Comparison of ENCODE assay signal across 10 mouse cellular contexts in the genomic region with DNA sequence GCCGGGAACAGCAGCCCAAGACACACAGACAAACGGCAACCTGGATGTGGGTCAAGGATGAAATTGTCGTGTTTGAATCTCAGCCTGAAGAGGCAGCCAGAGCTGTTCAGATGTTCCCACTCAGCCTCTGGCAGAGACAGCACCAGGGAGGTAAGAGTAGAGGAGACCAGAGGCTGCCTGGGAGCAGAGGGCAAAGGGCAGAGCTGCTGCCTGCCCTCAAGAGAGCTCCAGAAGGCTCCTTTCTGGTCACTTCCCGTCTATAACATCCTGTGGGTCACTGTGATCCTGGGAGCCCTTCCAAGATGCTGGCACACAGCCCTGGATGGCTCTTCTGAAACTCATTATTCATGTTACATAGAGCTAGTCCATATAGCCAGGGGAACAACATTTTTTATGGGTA.
A peak's percentile ranks its signal among the peaks of the same experiment; 100 is the strongest.
DNase-seq lines count a peak whose midpoint lies in the region; ATAC-seq and TF ChIP-seq lines count a peak whose summit lies in the region.
"Had no signal": no experiment of that assay in that cellular context is flagged by ENCODE, and none has a peak within 500 bp of the region (broad histone marks: within the 10 kb centered on the region; RNA-seq: fewer than 3 reads in every experiment).

No protein-coding gene starts in this region.

- no peak overlapping the region for H3K9ac ChIP-seq in midbrain, postnatal 0 days (replicated peaks; ENCODE audit: low read length, poor library complexity, severe bottlenecking)
- H3K9ac ChIP-seq in midbrain, embryonic 13.5 days (replicated peaks) = no peak overlapping the region
- H3K9ac ChIP-seq in kidney, embryonic 14.5 days (ENCODE audit: low read depth, low read length) = no peak overlapping the region
- H3K9ac ChIP-seq: neural tube, embryonic 13.5 days had no signal

- H3K27me3 ChIP-seq in midbrain, postnatal 0 days (ENCODE audit: insufficient read depth, low read length) = no peaks in the 10 kb centered on the region
- H3K27me3 ChIP-seq in midbrain, embryonic 13.5 days = no peaks in the 10 kb centered on the region
- H3K27me3 ChIP-seq in kidney, embryonic 14.5 days (ENCODE audit: control insufficient read depth, insufficient read depth, low read length) = no peaks in the 10 kb centered on the region
- H3K27me3 ChIP-seq: neural tube, embryonic 13.5 days had no signal

- 45% methylated on average over 4 of the region's 4 CpGs for WGBS in midbrain, postnatal 0 days
- 52% methylated on average over 4 of the region's 4 CpGs for WGBS in midbrain, embryonic 13.5 days
- WGBS in kidney, embryonic 14.5 days = 34% methylated on average over 4 of the region's 4 CpGs

- ATAC-seq in midbrain, postnatal 0 days (ENCODE audit: low FRiP score) = no peak
- no peak for ATAC-seq in midbrain, embryonic 13.5 days
- ATAC-seq in kidney, embryonic 14.5 days (ENCODE audit: low FRiP score, low TSS enrichment) = no peak

- H3K36me3 ChIP-seq in midbrain, postnatal 0 days (ENCODE audit: insufficient read depth, low read length) = no peaks in the 10 kb centered on the region
- no peaks in the 10 kb centered on the region for H3K36me3 ChIP-seq in midbrain, embryonic 13.5 days
- no peaks in the 10 kb centered on the region for H3K36me3 ChIP-seq in kidney, embryonic 14.5 days (ENCODE audit: control insufficient read depth, insufficient read depth, low read length)
- H3K36me3 ChIP-seq: neural tube, embryonic 13.5 days had no signal

- 0 out of 2 replicates have a peak, but pooled peaks cover 4% of the 10 kb centered on the region for H3K9me3 ChIP-seq in midbrain, postnatal 0 days (ENCODE audit: low read length)
- H3K9me3 ChIP-seq in midbrain, embryonic 13.5 days = no peaks in the 10 kb centered on the region; the same call in 1 of the 2 replicates
- no peaks in the 10 kb centered on the region; the same call in 1 of the 2 replicates for H3K9me3 ChIP-seq in kidney, embryonic 14.5 days (ENCODE audit: control insufficient read depth, low read length)
- H3K9me3 ChIP-seq: neural tube, embryonic 13.5 days had no signal

- no peaks in the 10 kb centered on the region for H3K4me1 ChIP-seq in midbrain, postnatal 0 days (ENCODE audit: insufficient read depth, low read length)
- H3K4me1 ChIP-seq in midbrain, embryonic 13.5 days (replicated peaks) = 0 out of 2 replicates have a peak, but pooled peaks cover 3% of the 10 kb centered on the region
- H3K4me1 ChIP-seq in kidney, embryonic 14.5 days (ENCODE audit: control insufficient read depth, insufficient read depth, low read length) = no peaks in the 10 kb centered on the region

- intact Hi-C loops in left cerebral cortex, adult 2 months (cut with DNase I) = no loop called here

- no peak overlapping the region; the same call in 1 of the 2 replicates for H3K27ac ChIP-seq in midbrain, postnatal 0 days (ENCODE audit: low read depth, low read length)
- no peak overlapping the region for H3K27ac ChIP-seq in midbrain, embryonic 13.5 days
- H3K27ac ChIP-seq in kidney, embryonic 14.5 days (ENCODE audit: low read depth, low read length) = 0 out of 2 replicates have a peak overlapping the region, but pooled peaks have one; percentile 2
- no peak overlapping the region for H3K27ac ChIP-seq in left cerebral cortex, adult 2 months
- H3K27ac ChIP-seq: neural tube, embryonic 13.5 days had no signal

- peak; percentile 4 for DNase-seq in cerebellum, adult 9-10 months
- no peak for DNase-seq in cerebellum, adult 11-12 months
- DNase-seq in midbrain, postnatal 0 days (ENCODE audit: low spot score) = peak; percentile 65
- DNase-seq in testis, postnatal 10 days (ENCODE audit: low spot score) = peak; percentile 60
- no peak for DNase-seq in left cerebral cortex, adult 2 months (ENCODE audit: extremely low spot score in 1 of 2, low spot score in 2 of 2)
- no peak for DNase-seq in B cell, adult 2 months
- DNase-seq: layer of hippocampus, postnatal 36 days had no signal

- no peak for TF ChIP-seq CTCF in midbrain, postnatal 0 days (IDR thresholded peaks at IDR 0.05)
- no peak for TF ChIP-seq CTCF in left cerebral cortex, adult 2 months (IDR thresholded peaks at IDR 0.05)

- H3K4me3 ChIP-seq in midbrain, postnatal 0 days (ENCODE audit: low read depth, low read length) = no peak overlapping the region
- H3K4me3 ChIP-seq in midbrain, embryonic 13.5 days (replicated peaks) = no peak overlapping the region
- no peak overlapping the region for H3K4me3 ChIP-seq in kidney, embryonic 14.5 days (ENCODE audit: low read length)
- H3K4me3 ChIP-seq in left cerebral cortex, adult 2 months = no peak overlapping the region
- H3K4me3 ChIP-seq: neural tube, embryonic 13.5 days had no signal

- H3K4me2 ChIP-seq in midbrain, postnatal 0 days (ENCODE audit: low read depth, low read length, poor library complexity, severe bottlenecking) = no peak overlapping the region
- no peak overlapping the region for H3K4me2 ChIP-seq in midbrain, embryonic 13.5 days (replicated peaks)
- no peak overlapping the region for H3K4me2 ChIP-seq in kidney, embryonic 14.5 days (replicated peaks; ENCODE audit: low read depth, low read length)
- H3K4me2 ChIP-seq: neural tube, embryonic 13.5 days had no signal

Comparison
In these comparisons a context has a peak if more than half of its experiments do, and no peak if none do; other contexts are left out.
1. DNase-seq: peak in cerebellum, adult 9-10 months (single experiment), midbrain, postnatal 0 days (single experiment) and testis, postnatal 10 days (single experiment); none in cerebellum, adult 11-12 months (single experiment), left cerebral cortex, adult 2 months (0 of 2) and B cell, adult 2 months (0 of 2).